Mouse (Mus musculus) cortical plate, adult 2 months (tissue): ENCODE measurements around the gene Alcam.
A peak's percentile ranks its signal among the peaks of the same experiment; 100 is the strongest.

Source experiments
- CTCF ChIP-seq: fragments of 200-500 bp; IDR thresholded peaks from 2 replicates; pipeline ENCODE4 v1.5.1; 2011; ENCODE audit warnings: mild to moderate bottlenecking, control low read depth, low read length; ENCODE audit not compliant: insufficient read depth; ENCODE audit errors: extremely low read depth
- POLR2A ChIP-seq: fragments of 200-500 bp; IDR thresholded peaks from 2 replicates; pipeline ENCODE4 v1.6.1; 2011; ENCODE audit warnings: mild to moderate bottlenecking, low read length, control low read depth; ENCODE audit not compliant: insufficient read depth; ENCODE audit errors: extremely low read depth

GRCm38 (mm10) chr16:52449889-52450244 is 4.0 kb downstream of the Alcam start:
- no peak for TF ChIP-seq POLR2A
- peak; percentile 23; the same call in 1 of the 2 replicates for TF ChIP-seq CTCF
